Mouse (Mus musculus): ENCODE results near the gene Gemin5.

DNA sequence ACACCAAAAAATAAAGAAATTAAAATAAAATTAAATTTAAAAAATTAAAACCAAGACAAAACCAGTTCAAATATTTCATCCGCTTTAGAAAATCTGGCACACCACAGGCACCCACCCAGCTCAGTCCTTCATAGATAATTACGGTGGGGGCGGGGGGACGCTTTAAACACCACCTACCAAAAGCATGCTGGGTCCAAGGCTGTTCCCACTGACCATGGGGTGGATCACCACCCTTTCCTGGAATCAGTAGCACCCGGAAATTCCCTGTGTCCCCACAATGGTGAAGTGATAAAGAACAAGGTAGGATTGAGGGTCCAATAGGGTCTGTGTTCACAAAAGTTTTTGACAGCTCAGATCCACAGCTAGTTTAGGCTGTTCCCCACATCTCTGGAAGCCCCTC is 47.5 kb upstream of the Gemin5 start:
- TF ChIP-seq TAL1 (conservative IDR thresholded peaks at IDR 0.05; ENCODE audit: low read depth, low read length) (no peak), CTCF (IDR thresholded peaks at IDR 0.05; ENCODE audit: low read depth, low read length) (no peak), GATA1 (IDR thresholded peaks at IDR 0.05; ENCODE audit: borderline replicate concordance, low read length) (no peak), GATA2 (IDR thresholded peaks at IDR 0.05; ENCODE audit: borderline replicate concordance, low read depth, low read length) (no peak), POLR2AphosphoS5 (IDR thresholded peaks at IDR 0.05; ENCODE audit: insufficient replicate concordance, low read depth, low read length) (no peak)

Measured in G1E (cell line).